Comparison of ENCODE assay signal across 8 mouse cellular contexts in the genomic region with DNA sequence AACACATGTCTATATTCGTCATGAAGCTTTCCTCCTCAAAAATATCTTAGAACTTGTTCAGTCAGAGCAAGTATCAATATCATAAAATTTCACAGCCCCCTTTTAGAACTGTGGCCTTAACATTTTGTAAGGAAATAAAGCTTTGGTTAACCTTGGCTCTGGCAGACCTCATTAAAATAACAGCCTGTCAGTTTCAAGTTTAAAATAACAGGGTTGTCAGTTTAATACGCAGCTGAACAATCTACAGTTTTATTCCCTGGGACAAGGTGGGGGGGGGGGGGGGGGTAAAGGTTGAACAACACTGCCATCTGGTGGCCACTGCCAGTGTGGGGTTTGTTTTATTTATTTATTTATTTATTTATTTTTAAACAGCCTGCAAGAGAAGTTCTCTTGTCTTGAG.
DNase-seq lines count a peak whose midpoint lies in the region; ATAC-seq and TF ChIP-seq lines count a peak whose summit lies in the region.

No protein-coding gene starts in this region.

- H3K27ac ChIP-seq in forebrain, postnatal 0 days (ENCODE audit: low read depth, low read length): no peak overlapping the region

- H3K9ac ChIP-seq in forebrain, postnatal 0 days: no peak overlapping the region

- peak; percentile 51; the same call in 1 of the 2 replicates for ATAC-seq in forebrain, postnatal 0 days

- no peak overlapping the region for H3K4me3 ChIP-seq in forebrain, postnatal 0 days (ENCODE audit: low read depth, low read length)

- peak; percentile 23 for DNase-seq in kidney, adult 18-20 months
- no peak for DNase-seq in kidney, adult 11 months
- DNase-seq in CD4-positive helper T cell, adult 2 months (ENCODE audit: low read depth, low spot score): peak; percentile 5
- DNase-seq in adipocyte (ENCODE audit: low spot score): peak; percentile 74
- DNase-seq in forebrain, postnatal 0 days: peak; percentile 70
- DNase-seq in lung, postnatal 14 days: peak; percentile 54
- DNase-seq in frontal cortex, postnatal 25 days (ENCODE audit: low spot score in 2 of 2): no peak
- DNase-seq in left cerebral cortex, adult 9 months (ENCODE audit: low spot score in 2 of 2): no peak

- no peaks in the 10 kb centered on the region; the same call in 1 of the 2 replicates for H3K4me1 ChIP-seq in forebrain, postnatal 0 days (ENCODE audit: insufficient read depth)

- no peak overlapping the region for H3K4me2 ChIP-seq in forebrain, postnatal 0 days (ENCODE audit: low read depth)

- H3K36me3 ChIP-seq in forebrain, postnatal 0 days (ENCODE audit: insufficient read depth): no peaks in the 10 kb centered on the region

- 14% methylated on average over 2 of the region's 2 CpGs for WGBS in forebrain, postnatal 0 days

- H3K27me3 ChIP-seq in forebrain, postnatal 0 days (ENCODE audit: insufficient read depth, low read length): no peaks in the 10 kb centered on the region

- TF ChIP-seq CTCF in forebrain, postnatal 0 days (IDR thresholded peaks at IDR 0.05; ENCODE audit: low read depth): peak; percentile 59

- no peaks in the 10 kb centered on the region for H3K9me3 ChIP-seq in forebrain, postnatal 0 days (ENCODE audit: low read length)

Comparison
In these comparisons a context has a peak if more than half of its experiments do, and no peak if none do; other contexts are left out.
1. DNase-seq: peak in kidney, adult 18-20 months (single experiment), CD4-positive helper T cell, adult 2 months (single experiment), adipocyte (single experiment), forebrain, postnatal 0 days (single experiment) and lung, postnatal 14 days (single experiment); none in kidney, adult 11 months (single experiment), frontal cortex, postnatal 25 days (0 of 2) and left cerebral cortex, adult 9 months (0 of 2).